Mouse (Mus musculus): ENCODE measurements at regions not wholly inside any gene's neighbourhood (a gene's known extent, or its start where the extent isn't known, plus 50 kb on each side); places are given as distances from the start of the nearest gene placed in this dataset.
A peak's percentile ranks its signal among the peaks of the same experiment; 100 is the strongest.

- no peak for DNase-seq (ENCODE audit: low spot score in 2 of 2)
- intact Hi-C loops (cut with DNase I): no loop called here
Measured at GRCm38 (mm10) chr9:30848249-30848648, 74.0 kb downstream of the Adamts15 start.

- intact Hi-C loops (cut with DNase I): no loop called here
- DNase-seq (ENCODE audit: low spot score in 2 of 2): no peak
Measured at GRCm38 (mm10) chr9:30845609-30846290, 76.5 kb downstream of the Adamts15 start.

GRCm38 (mm10) chr9:30844079-30844563, 78.1 kb downstream of the Adamts15 start:
- peak in 1 of 2 experiments; percentile 9 for DNase-seq (ENCODE audit: low spot score in 2 of 2)
- intact Hi-C loops (cut with DNase I): no loop called here

- intact Hi-C loops (cut with DNase I): no loop called here
- DNase-seq (ENCODE audit: low spot score in 2 of 2): no peak
Measured at GRCm38 (mm10) chr9:30834908-30835307, 87.3 kb downstream of the Adamts15 start.

- DNase-seq (ENCODE audit: low spot score in 2 of 2): no peak
- intact Hi-C loops (cut with DNase I): no loop called here
Measured at GRCm38 (mm10) chr9:30834565-30834905, 87.7 kb downstream of the Adamts15 start.

- DNase-seq (ENCODE audit: low spot score in 2 of 2): no peak
- intact Hi-C loops (cut with DNase I): no loop called here
Measured at GRCm38 (mm10) chr9:30833836-30834564, 88.3 kb downstream of the Adamts15 start.

- intact Hi-C loops (cut with DNase I): no loop called here
- DNase-seq (ENCODE audit: low spot score in 2 of 2): no peak
Measured at GRCm38 (mm10) chr9:30829158-30829870, 92.9 kb downstream of the Adamts15 start.

- intact Hi-C loops (cut with DNase I): no loop called here
- DNase-seq (ENCODE audit: low spot score in 2 of 2): no peak
Measured at GRCm38 (mm10) chr9:30827780-30828179, 94.5 kb downstream of the Adamts15 start.

GRCm38 (mm10) chr9:30824056-30824625, 98.1 kb downstream of the Adamts15 start:
- intact Hi-C loops (cut with DNase I): no loop called here

GRCm38 (mm10) chr9:30820806-30821375, 101.4 kb downstream of the Adamts15 start:
- intact Hi-C loops (cut with DNase I): no loop called here

More at GRCm38 (mm10) chr9:30824056-30824625, 98.1 kb downstream of the Adamts15 start:
- no peak for DNase-seq (ENCODE audit: low spot score in 2 of 2)

GRCm38 (mm10) chr9:30813246-30813645, 109.0 kb downstream of the Adamts15 start:
- DNase-seq (ENCODE audit: low spot score in 2 of 2): no peak
- intact Hi-C loops (cut with DNase I): no loop called here

More at GRCm38 (mm10) chr9:30820806-30821375, 101.4 kb downstream of the Adamts15 start:
- DNase-seq (ENCODE audit: low spot score in 2 of 2): no peak

- DNase-seq (ENCODE audit: low spot score in 2 of 2): no peak
- intact Hi-C loops (cut with DNase I): no loop called here
Measured at GRCm38 (mm10) chr9:30810843-30811242, 111.4 kb downstream of the Adamts15 start.

GRCm38 (mm10) chr9:30810290-30810689, 112.0 kb downstream of the Adamts15 start:
- no peak for DNase-seq (ENCODE audit: low spot score in 2 of 2)
- intact Hi-C loops (cut with DNase I): no loop called here

- DNase-seq (ENCODE audit: low spot score in 2 of 2): no peak
- intact Hi-C loops (cut with DNase I): no loop called here
Measured at GRCm38 (mm10) chr9:30808863-30809491, 113.3 kb downstream of the Adamts15 start.

GRCm38 (mm10) chr9:30803755-30804532, 118.3 kb downstream of the Adamts15 start:
- peak; percentile 9 to 11 for DNase-seq (ENCODE audit: low spot score in 2 of 2)
- intact Hi-C loops (cut with DNase I): no loop called here

GRCm38 (mm10) chr9:30802826-30803225, 119.4 kb downstream of the Adamts15 start:
- intact Hi-C loops (cut with DNase I): no loop called here
- DNase-seq (ENCODE audit: low spot score in 2 of 2): no peak

GRCm38 (mm10) chr9:30794701-30795407, 127.4 kb downstream of the Adamts15 start:
- intact Hi-C loops (cut with DNase I): no loop called here
- no peak for DNase-seq (ENCODE audit: low spot score in 2 of 2)

- no peak for DNase-seq (ENCODE audit: low spot score in 2 of 2)
- intact Hi-C loops (cut with DNase I): no loop called here
Measured at GRCm38 (mm10) chr9:30781221-30781620, 141.0 kb downstream of the Adamts15 start.
